Mouse (Mus musculus) liver, embryonic 15.5 days (tissue): ENCODE data around the gene Nup153. TPM values are rescaled to one million over a fixed set of nuclear protein-coding genes. Genes with fewer than 3 reads are reported as not detected.

Experiments
- ATAC-seq: fragments of 200-750 bp; cut with Nextera tagmentation; 2 replicates; pipeline ENCODE4 v1.8.0; 2017; ENCODE audit warnings: moderate number of reproducible peaks, mild to moderate bottlenecking, moderate library complexity; ENCODE audit not compliant: insufficient read depth
- H3K27ac ChIP-seq: fragments of 300-500 bp; sonication (generic); replicated peaks from 2 replicates; pipeline ENCODE4 v1.5.1; 2015; ENCODE audit warnings: mild to moderate bottlenecking, inconsistent platforms
- H3K27me3 ChIP-seq: fragments of 300-500 bp; sonication (generic); 2 replicates; pipeline ENCODE4 v1.6.1; 2015; ENCODE audit warnings: mild to moderate bottlenecking, inconsistent platforms
- H3K36me3 ChIP-seq: fragments of 300-500 bp; sonication (generic); replicated peaks from 2 replicates; pipeline ENCODE4 v1.6.1; 2015; ENCODE audit warnings: moderate library complexity, mild to moderate bottlenecking, inconsistent platforms
- H3K4me1 ChIP-seq: fragments of 300-500 bp; sonication (generic); replicated peaks from 2 replicates; pipeline ENCODE4 v1.6.1; 2015; ENCODE audit warnings: inconsistent platforms
- H3K4me2 ChIP-seq: fragments of 300-500 bp; sonication (generic); 2 replicates; pipeline ENCODE4 v1.6.1; 2015; ENCODE audit warnings: moderate library complexity, mild to moderate bottlenecking, inconsistent platforms
- H3K4me3 ChIP-seq: fragments of 300-500 bp; sonication (generic); replicated peaks from 2 replicates; pipeline ENCODE4 v1.5.1; 2015; ENCODE audit warnings: mild to moderate bottlenecking, inconsistent platforms
- H3K9ac ChIP-seq: fragments of 300-500 bp; sonication (generic); 2 replicates; pipeline ENCODE4 v1.6.1; 2015; ENCODE audit warnings: moderate library complexity, mild to moderate bottlenecking, inconsistent platforms
- H3K9me3 ChIP-seq: fragments of 300-500 bp; sonication (generic); replicated peaks from 2 replicates; pipeline ENCODE4 v1.6.1; 2016; ENCODE audit warnings: inconsistent platforms
- WGBS: fragments of 180-500 bp; shearing (Covaris S2); methylation state at CpG from one replicate; pipeline ENCODE4 v1.1.7; 2015; ENCODE audit warnings: mixed read lengths; ENCODE audit not compliant: insufficient replicate concordance; 5-methylcytosine and 5-hydroxymethylcytosine counted together
- polyA plus RNA-seq: library from polyadenylated mRNA; unstranded; fragments of >200 nt; fragmentation: Nextera tagmentation; extraction: Ambion mirVana; gene quantifications from 2 replicates; pipeline ENCODE4 v1.2.1, GENCODE M21; 2015

The Nup153 gene
- polyA plus RNA-seq: 16.5 and 17.2 TPM in 2 replicates

- H3K27me3 ChIP-seq: no peaks in the 10 kb centered on the region
- H3K4me3 ChIP-seq: peak within 1 kb of the TSS; percentile 100
- peak within 1 kb of the TSS; percentile 77 for H3K4me2 ChIP-seq
- H3K9me3 ChIP-seq: no peaks in the 10 kb centered on the region
- peak within 1 kb of the TSS; percentile 99 for H3K27ac ChIP-seq
- peak within 1 kb of the TSS; percentile 97 for H3K9ac ChIP-seq
- ATAC-seq: peak; percentile 83
- no peaks in the 10 kb centered on the region for H3K36me3 ChIP-seq
- WGBS: 0% methylated on average over 51 of the region's 51 CpGs
- peaks cover 28% of the 10 kb centered on the region for H3K4me1 ChIP-seq
Measured at GRCm38 (mm10) chr13:46727837-46728268, at the start of gene Nup153. TSS of gene Nup153 (minus strand) at chr13:46727940.

GRCm38 (mm10) chr13:46777461-46777860 is 49.7 kb upstream of the Nup153 start:
- ATAC-seq: no peak

GRCm38 (mm10) chr13:46776636-46777305 is 49.0 kb upstream of the Nup153 start:
- Histone ChIP-seq H3K36me3 (peaks cover 8% of the 10 kb centered on the region; the same call in 1 of the 2 replicates), H3K4me3 (no peak overlapping the region), H3K27me3 (no peaks in the 10 kb centered on the region), H3K4me1 (peaks cover 35% of the 10 kb centered on the region), H3K9ac (no peak overlapping the region), H3K9me3 (no peaks in the 10 kb centered on the region), H3K27ac (no peak overlapping the region), H3K4me2 (no peak overlapping the region)
- ATAC-seq: no peak
- WGBS: 48% methylated on average over 14 of the region's 14 CpGs

More at GRCm38 (mm10) chr13:46777461-46777860, 49.7 kb upstream of the Nup153 start:
- H3K27ac ChIP-seq: no peak overlapping the region
- no peaks in the 10 kb centered on the region for H3K9me3 ChIP-seq
- no peak overlapping the region for H3K9ac ChIP-seq
- no peak overlapping the region for H3K4me2 ChIP-seq
- H3K4me3 ChIP-seq: no peak overlapping the region
- peaks cover 29% of the 10 kb centered on the region for H3K4me1 ChIP-seq
- no peaks in the 10 kb centered on the region for H3K27me3 ChIP-seq
- WGBS: 34% methylated on average over 3 of the region's 3 CpGs
- peaks cover 6% of the 10 kb centered on the region; the same call in 1 of the 2 replicates for H3K36me3 ChIP-seq

GRCm38 (mm10) chr13:46774998-46775397 is 47.3 kb upstream of the Nup153 start:
- peaks cover 8% of the 10 kb centered on the region; the same call in 1 of the 2 replicates for H3K36me3 ChIP-seq
- no peak overlapping the region for H3K4me3 ChIP-seq
- WGBS: 23% methylated on average over 5 of the region's 5 CpGs
- ATAC-seq: no peak
- no peak overlapping the region for H3K4me2 ChIP-seq
- H3K9ac ChIP-seq: no peak overlapping the region
- no peaks in the 10 kb centered on the region for H3K9me3 ChIP-seq
- peaks cover 28% of the 10 kb centered on the region for H3K4me1 ChIP-seq
- no peak overlapping the region for H3K27ac ChIP-seq
- H3K27me3 ChIP-seq: no peaks in the 10 kb centered on the region

GRCm38 (mm10) chr13:46772581-46772980 is 44.8 kb upstream of the Nup153 start:
- no peak overlapping the region for H3K27ac ChIP-seq
- no peaks in the 10 kb centered on the region for H3K9me3 ChIP-seq
- 83% methylated on average over 13 of the region's 13 CpGs for WGBS
- no peak overlapping the region for H3K4me3 ChIP-seq
- no peak overlapping the region for H3K9ac ChIP-seq
- no peak overlapping the region for H3K4me2 ChIP-seq
- ATAC-seq: no peak
- no peaks in the 10 kb centered on the region for H3K27me3 ChIP-seq
- H3K36me3 ChIP-seq: peaks cover 8% of the 10 kb centered on the region; the same call in 1 of the 2 replicates
- H3K4me1 ChIP-seq: peaks cover 24% of the 10 kb centered on the region

- Histone ChIP-seq H3K27me3 (no peaks in the 10 kb centered on the region), H3K4me2 (no peak overlapping the region), H3K36me3 (0 out of 2 replicates have a peak, but pooled peaks cover 4% of the 10 kb centered on the region), H3K9ac (no peak overlapping the region), H3K4me1 (0 out of 2 replicates have a peak, but pooled peaks cover 3% of the 10 kb centered on the region), H3K27ac (no peak overlapping the region), H3K4me3 (no peak overlapping the region), H3K9me3 (no peaks in the 10 kb centered on the region)
- no peak for ATAC-seq
- WGBS: 62% methylated on average over 2 of the region's 2 CpGs
Measured at GRCm38 (mm10) chr13:46765361-46765760, 37.6 kb upstream of the Nup153 start.

- 80% methylated on average over 9 of the region's 9 CpGs for WGBS
Measured at GRCm38 (mm10) chr13:46763210-46763609, 35.5 kb upstream of the Nup153 start.

GRCm38 (mm10) chr13:46760921-46761320 is 33.2 kb upstream of the Nup153 start:
- 69% methylated on average over 6 of the region's 6 CpGs for WGBS
- no peak for ATAC-seq

More at GRCm38 (mm10) chr13:46763210-46763609, 35.5 kb upstream of the Nup153 start:
- Histone ChIP-seq H3K9ac (no peak overlapping the region), H3K9me3 (no peaks in the 10 kb centered on the region), H3K27ac (no peak overlapping the region), H3K4me1 (no peaks in the 10 kb centered on the region), H3K4me2 (no peak overlapping the region), H3K27me3 (no peaks in the 10 kb centered on the region), H3K36me3 (0 out of 2 replicates have a peak, but pooled peaks cover 4% of the 10 kb centered on the region), H3K4me3 (no peak overlapping the region)
- no peak for ATAC-seq

GRCm38 (mm10) chr13:46759281-46759809 is 31.6 kb upstream of the Nup153 start:
- Histone ChIP-seq H3K27me3 (no peaks in the 10 kb centered on the region), H3K9me3 (no peaks in the 10 kb centered on the region), H3K36me3 (0 out of 2 replicates have a peak, but pooled peaks cover 4% of the 10 kb centered on the region), H3K4me1 (no peaks in the 10 kb centered on the region), H3K4me3 (no peak overlapping the region), H3K4me2 (no peak overlapping the region), H3K27ac (no peak overlapping the region), H3K9ac (no peak overlapping the region)
- ATAC-seq: no peak
- WGBS: 71% methylated on average over 8 of the region's 8 CpGs

More at GRCm38 (mm10) chr13:46760921-46761320, 33.2 kb upstream of the Nup153 start:
- no peak overlapping the region for H3K9ac ChIP-seq
- H3K4me3 ChIP-seq: no peak overlapping the region
- no peaks in the 10 kb centered on the region for H3K27me3 ChIP-seq
- H3K4me1 ChIP-seq: no peaks in the 10 kb centered on the region
- no peaks in the 10 kb centered on the region for H3K9me3 ChIP-seq
- H3K4me2 ChIP-seq: no peak overlapping the region
- 0 out of 2 replicates have a peak, but pooled peaks cover 4% of the 10 kb centered on the region for H3K36me3 ChIP-seq
- no peak overlapping the region for H3K27ac ChIP-seq

- no peaks in the 10 kb centered on the region for H3K9me3 ChIP-seq
- no peaks in the 10 kb centered on the region for H3K4me1 ChIP-seq
- H3K27me3 ChIP-seq: no peaks in the 10 kb centered on the region
- H3K36me3 ChIP-seq: 0 out of 2 replicates have a peak, but pooled peaks cover 4% of the 10 kb centered on the region
- no peak overlapping the region for H3K27ac ChIP-seq
- no peak overlapping the region for H3K4me3 ChIP-seq
- no peak overlapping the region for H3K4me2 ChIP-seq
- WGBS: 86% methylated on average over 13 of the region's 13 CpGs
- H3K9ac ChIP-seq: no peak overlapping the region
- ATAC-seq: no peak
Measured at GRCm38 (mm10) chr13:46758627-46759026, 30.9 kb upstream of the Nup153 start.

- H3K4me3 ChIP-seq: no peak overlapping the region
- H3K27ac ChIP-seq: no peak overlapping the region
- 0 out of 2 replicates have a peak, but pooled peaks cover 4% of the 10 kb centered on the region for H3K36me3 ChIP-seq
- no peaks in the 10 kb centered on the region for H3K9me3 ChIP-seq
- ATAC-seq: no peak
- no peaks in the 10 kb centered on the region for H3K27me3 ChIP-seq
- WGBS: 74% methylated on average over 7 of the region's 7 CpGs
- H3K9ac ChIP-seq: no peak overlapping the region
- no peak overlapping the region for H3K4me2 ChIP-seq
- H3K4me1 ChIP-seq: no peaks in the 10 kb centered on the region
Measured at GRCm38 (mm10) chr13:46757946-46758345, 30.2 kb upstream of the Nup153 start.
